Mouse (Mus musculus): Measurements from ENCODE around the gene Rhcg. TPM values are rescaled to one million over a fixed set of nuclear protein-coding genes. Genes with fewer than 3 reads are reported as not detected.

The Rhcg gene
- 0.88 and 1.3 TPM in 2 replicates for polyA plus RNA-seq (2021; fragmentation: Nextera tagmentation)
- long read RNA-seq, experiment 1, partial matches to known transcripts: 0 of 2 reads
- long read RNA-seq, experiment 1, other reads (novel, unspliced or antisense): 2 of 2 reads
- long read RNA-seq, experiment 2, partial matches to known transcripts: 1 of 1 reads
- long read RNA-seq, experiment 2, other reads (novel, unspliced or antisense): 0 of 1 reads

GRCm38 (mm10) chr7:79617418-79617817 lies at the start of gene Rhcg:
Rhcg (minus strand) TSS chr7:79617657.

GRCm38 (mm10) chr7:79659578-79660290 lies 42.3 kb upstream of the Rhcg start, which contains the start of gene Ticrr:
Ticrr (plus strand) TSS chr7:79660196.

Other genes starting within 250 kb of the Rhcg start
- gene Rlbp1, start 230.6 kb downstream of the Rhcg start, polyA plus RNA-seq (2021; fragmentation: Nextera tagmentation): 23.2 and 24.5 TPM in 2 replicates
- gene Fanci, start 225.7 kb downstream of the Rhcg start, polyA plus RNA-seq (2021; fragmentation: Nextera tagmentation): 0.15 and 0.27 TPM in 2 replicates
- gene Polg, start 151.3 kb downstream of the Rhcg start, polyA plus RNA-seq (2021; fragmentation: Nextera tagmentation): 12.4 and 15.9 TPM in 2 replicates
- gene Ticrr, start 42.5 kb upstream of the Rhcg start, polyA plus RNA-seq (2021; fragmentation: Nextera tagmentation): 0.04 and 0.09 TPM in 2 replicates
- gene Kif7, start 98.1 kb upstream of the Rhcg start, polyA plus RNA-seq (2021; fragmentation: Nextera tagmentation): 0.20 and 0.40 TPM in 2 replicates
- gene Plin1, start 115.2 kb upstream of the Rhcg start, polyA plus RNA-seq (2021; fragmentation: Nextera tagmentation): 0.13 TPM in 1 of 2 replicates, not detected in the other
- gene Pex11a, start 125.5 kb upstream of the Rhcg start, polyA plus RNA-seq (2021; fragmentation: Nextera tagmentation): 14.2 and 15.5 TPM in 2 replicates
- gene Wdr93, start 125.5 kb upstream of the Rhcg start, polyA plus RNA-seq (2021; fragmentation: Nextera tagmentation): 0.25 and 0.33 TPM in 2 replicates
- 0.11 and 0.21 TPM in 2 replicates for gene Mesp1, start 176.1 kb upstream of the Rhcg start, polyA plus RNA-seq (2021; fragmentation: Nextera tagmentation)
- 0.53 and 0.72 TPM in 2 replicates for gene Mesp2, start 193.1 kb upstream of the Rhcg start, polyA plus RNA-seq (2021; fragmentation: Nextera tagmentation)
- gene Anpep, start 243.4 kb upstream of the Rhcg start, polyA plus RNA-seq (2021; fragmentation: Nextera tagmentation): 0.34 and 0.44 TPM in 2 replicates

All from left cerebral cortex, adult 6 months (tissue).